Mouse (Mus musculus) liver, embryonic 14.5 days (tissue): ENCODE measurements at regions not wholly inside any gene's neighbourhood (a gene's known extent, or its start where the extent isn't known, plus 50 kb on each side); places are given as distances from the start of the nearest gene placed in this dataset.

ENCODE experiments used
- ATAC-seq: fragments of 200-750 bp; cut with Nextera tagmentation; 2 replicates; pipeline ENCODE4 v1.8.0; 2017; ENCODE audit warnings: moderate number of reproducible peaks, mild to moderate bottlenecking, moderate library complexity; ENCODE audit not compliant: insufficient read depth
- DNase-seq, 3 experiments: peaks; one replicate each; pipeline ENCODE4 v3.0.0-alpha.2; 2012 to 2013; ENCODE audit warnings: low read depth in 3 of 3, low spot score in 3 of 3
- H3K27ac ChIP-seq: fragments of 300-500 bp; sonication (generic); 2 replicates; pipeline ENCODE4 v1.5.1; 2014; ENCODE audit warnings: moderate library complexity, mild to moderate bottlenecking, control low read depth, inconsistent platforms
- H3K27me3 ChIP-seq: fragments of 300-500 bp; sonication (generic); 2 replicates; pipeline ENCODE4 v1.6.1; 2014; ENCODE audit warnings: mild to moderate bottlenecking, low read length, moderate library complexity; ENCODE audit not compliant: control insufficient read depth, insufficient read depth
- H3K36me3 ChIP-seq: fragments of 300-500 bp; sonication (generic); replicated peaks from 2 replicates; pipeline ENCODE4 v1.6.1; 2014; ENCODE audit warnings: low read depth; ENCODE audit not compliant: control insufficient read depth, insufficient read depth
- H3K4me1 ChIP-seq, 2 experiments: fragments of 200-500 bp in 1 of 2; fragments of 300-500 bp in 1 of 2; sonication (generic) in 1 of 2; replicated peaks; 2 replicates each; pipeline ENCODE4 v1.6.1; 2012 to 2014; ENCODE audit warnings: antibody characterized with exemption in 1 of 2, inconsistent platforms in 1 of 2, low read length in 1 of 2; ENCODE audit not compliant: control insufficient read depth in 2 of 2, insufficient read depth in 2 of 2
- H3K4me2 ChIP-seq: fragments of 300-500 bp; sonication (generic); 2 replicates; pipeline ENCODE4 v1.6.1; 2014; ENCODE audit warnings: low read depth, mild to moderate bottlenecking, control low read depth, moderate library complexity
- H3K4me3 ChIP-seq, 2 experiments: fragments of 200-500 bp in 1 of 2; fragments of 300-500 bp in 1 of 2; sonication (generic) in 1 of 2; 2 replicates each; pipeline ENCODE4 v1.5.1; 2012 to 2014; ENCODE audit warnings: low read depth in 2 of 2, low read length in 2 of 2, mild to moderate bottlenecking in 2 of 2, control low read depth in 1 of 2, inconsistent platforms in 1 of 2, moderate library complexity in 1 of 2; ENCODE audit not compliant: insufficient read depth in 1 of 2
- H3K9ac ChIP-seq: fragments of 300-500 bp; sonication (generic); replicated peaks from 2 replicates; pipeline ENCODE4 v1.6.1; 2014; ENCODE audit warnings: mild to moderate bottlenecking, control low read depth, moderate library complexity
- H3K9me3 ChIP-seq: fragments of 300-500 bp; sonication (generic); 2 replicates; pipeline ENCODE4 v1.6.1; 2016; ENCODE audit warnings: low read length, mixed read lengths; ENCODE audit not compliant: control insufficient read depth
- CTCF ChIP-seq: IDR thresholded peaks from 2 replicates; pipeline ENCODE4 v1.5.1; 2016; ENCODE audit warnings: antibody characterized with exemption, low read depth, control low read depth
- EP300 ChIP-seq: IDR thresholded peaks from 2 replicates; pipeline ENCODE4 v1.6.1; 2016; ENCODE audit warnings: antibody characterized with exemption, low read depth
- WGBS: fragments of 180-500 bp; shearing (Covaris S2); extraction: QIAGEN DNeasy Blood & Tissue Kit; methylation state at CpG from one replicate; pipeline ENCODE4 v1.1.7; 2014; ENCODE audit not compliant: insufficient replicate concordance; 5-methylcytosine and 5-hydroxymethylcytosine counted together

- WGBS = 74% methylated on average over 5 of the region's 5 CpGs
- ATAC-seq (no peak), DNase-seq (no peak)
- Histone ChIP-seq H3K27me3 (no peaks in the 10 kb centered on the region), H3K4me1 (no peaks in the 10 kb centered on the region), H3K9me3 (no peaks in the 10 kb centered on the region), H3K4me2 (no peak overlapping the region), H3K4me3 (no peak overlapping the region), H3K9ac (no peak overlapping the region), H3K27ac (no peak overlapping the region), H3K36me3 (no peaks in the 10 kb centered on the region)
- TF ChIP-seq CTCF (no peak), EP300 (no peak)
Measured at GRCm38 (mm10) chr13:10574951-10575350, 214.3 kb upstream of the Chrm3 start.

DNA sequence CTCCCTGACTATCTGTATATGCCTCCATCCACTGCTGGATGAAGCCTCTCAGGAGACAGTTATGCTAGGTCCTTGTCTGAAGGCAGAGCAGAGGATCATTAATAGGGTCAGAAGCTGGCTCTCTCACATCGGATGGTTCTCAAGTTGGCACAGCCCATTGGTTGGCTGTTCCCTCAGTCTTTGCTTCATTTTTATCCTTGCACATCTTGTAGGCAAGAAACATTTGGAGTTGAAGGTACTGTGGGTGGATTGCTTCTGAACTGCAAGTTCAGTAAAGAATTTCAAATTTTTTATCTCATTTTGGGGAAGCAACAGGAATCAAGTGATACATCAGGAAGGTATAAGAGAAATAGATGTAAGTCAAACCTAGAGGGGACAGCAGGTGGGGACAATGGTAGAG lies 206.2 kb upstream of the Chrm3 start:
- Histone ChIP-seq H3K9me3 (no peaks in the 10 kb centered on the region), H3K9ac (no peak overlapping the region), H3K4me3 (no peak overlapping the region), H3K4me2 (no peak overlapping the region), H3K27me3 (no peaks in the 10 kb centered on the region), H3K4me1 (no peaks in the 10 kb centered on the region), H3K27ac (no peak overlapping the region), H3K36me3 (no peaks in the 10 kb centered on the region)
- no peak for ATAC-seq
- 72% methylated on average over 1 of the region's 1 CpGs for WGBS
- DNase-seq = no peak
- TF ChIP-seq CTCF (no peak), EP300 (no peak)

DNA sequence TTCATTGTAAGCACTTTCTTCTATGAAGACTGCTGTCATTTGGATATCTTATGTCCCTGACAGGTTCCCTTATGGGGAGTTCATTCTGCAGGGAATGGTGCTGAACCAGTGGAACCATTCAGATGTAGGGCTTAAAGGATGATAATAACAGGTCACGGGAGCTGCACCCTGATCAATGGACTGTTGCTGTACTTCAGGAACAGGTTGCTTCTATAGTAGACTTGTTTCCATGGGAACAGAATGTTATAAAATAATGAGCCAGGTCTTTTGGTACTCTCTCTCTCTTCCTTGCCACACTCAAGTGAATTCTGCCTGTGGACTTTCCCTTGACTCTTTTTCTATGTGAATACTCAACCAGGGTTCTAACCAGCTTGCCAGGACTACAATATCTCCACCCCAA lies 196.9 kb upstream of the Chrm3 start:
- no peaks in the 10 kb centered on the region for H3K4me1 ChIP-seq
- 48% methylated on average over 1 of the region's 1 CpGs for WGBS
- no peak for TF ChIP-seq EP300
- DNase-seq = no peak
- H3K4me2 ChIP-seq = no peak overlapping the region
- H3K27me3 ChIP-seq = no peaks in the 10 kb centered on the region
- H3K9ac ChIP-seq = no peak overlapping the region
- no peak for ATAC-seq
- H3K36me3 ChIP-seq = no peaks in the 10 kb centered on the region
- no peaks in the 10 kb centered on the region for H3K9me3 ChIP-seq
- H3K4me3 ChIP-seq = no peak overlapping the region
- no peak overlapping the region for H3K27ac ChIP-seq

GRCm38 (mm10) chr13:10554595-10554994 lies 193.9 kb upstream of the Chrm3 start:
- DNase-seq (no peak), ATAC-seq (no peak)
- WGBS = 55% methylated on average over 2 of the region's 2 CpGs
- no peak overlapping the region for H3K9ac ChIP-seq
- no peak for TF ChIP-seq EP300
- no peak for TF ChIP-seq CTCF
- no peak overlapping the region for H3K4me3 ChIP-seq
- no peaks in the 10 kb centered on the region for H3K4me1 ChIP-seq
- H3K9me3 ChIP-seq = no peaks in the 10 kb centered on the region
- H3K36me3 ChIP-seq = no peaks in the 10 kb centered on the region
- H3K27ac ChIP-seq = no peak overlapping the region
- H3K27me3 ChIP-seq = no peaks in the 10 kb centered on the region
- H3K4me2 ChIP-seq = no peak overlapping the region

DNA sequence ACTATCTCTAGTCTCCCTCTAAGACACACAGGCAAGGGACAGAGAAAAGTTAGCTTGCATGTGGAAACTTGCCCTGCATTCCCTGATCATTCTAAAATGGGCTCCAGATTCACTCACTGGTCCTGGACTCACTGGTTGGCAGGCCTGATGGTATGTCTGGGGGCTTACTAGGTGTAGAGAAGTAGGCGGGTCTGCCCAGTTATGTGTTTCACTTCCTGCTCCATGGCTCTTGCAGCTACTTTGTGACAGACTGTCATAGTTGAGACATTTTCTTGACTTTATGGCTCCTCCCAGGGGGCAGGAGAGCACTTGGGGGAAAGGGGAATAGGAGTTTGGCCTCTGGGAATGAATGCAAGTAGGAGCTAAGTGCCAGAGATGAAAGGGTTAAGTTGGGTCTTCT lies 182.1 kb upstream of the Chrm3 start:
- no peaks in the 10 kb centered on the region for H3K36me3 ChIP-seq

More for the DNA sequence above, 182.1 kb upstream of the Chrm3 start:
- H3K9ac ChIP-seq = no peak overlapping the region
- DNase-seq (no peak), ATAC-seq (no peak)
- no peaks in the 10 kb centered on the region for H3K27me3 ChIP-seq
- no peak overlapping the region for H3K4me3 ChIP-seq
- WGBS = 50% methylated on average over 1 of the region's 1 CpGs
- no peaks in the 10 kb centered on the region for H3K9me3 ChIP-seq
- H3K4me1 ChIP-seq = no peaks in the 10 kb centered on the region
- no peak overlapping the region for H3K4me2 ChIP-seq
- no peak for TF ChIP-seq EP300
- no peak for TF ChIP-seq CTCF
- no peak overlapping the region for H3K27ac ChIP-seq
